Mouse (Mus musculus): ENCODE results near the gene C1qtnf3.

C1qtnf3 gene

GRCm38 (mm10) chr15:10951951-10952759, at the start of gene C1qtnf3:
TSS of gene C1qtnf3 (plus strand) at chr15:10952332.
- no peak for DNase-seq

- DNase-seq: no peak
Observed at GRCm38 (mm10) chr15:10902360-10902759, 49.8 kb upstream of the C1qtnf3 start.

GRCm38 (mm10) chr15:10916611-10917311, 35.4 kb upstream of the C1qtnf3 start:
- DNase-seq: no peak

GRCm38 (mm10) chr15:10917312-10917660, 34.8 kb upstream of the C1qtnf3 start:
- DNase-seq: no peak

GRCm38 (mm10) chr15:10920212-10920611, 31.9 kb upstream of the C1qtnf3 start:
- no peak for DNase-seq

GRCm38 (mm10) chr15:10921064-10921463, 31.1 kb upstream of the C1qtnf3 start:
- DNase-seq: no peak

- DNase-seq: no peak
Observed at GRCm38 (mm10) chr15:10922061-10922460, 30.1 kb upstream of the C1qtnf3 start.

GRCm38 (mm10) chr15:10922570-10922969, 29.6 kb upstream of the C1qtnf3 start:
- DNase-seq: no peak

- no peak for DNase-seq
Observed at GRCm38 (mm10) chr15:10923076-10923995, 28.8 kb upstream of the C1qtnf3 start.

GRCm38 (mm10) chr15:10927325-10927724, 24.8 kb upstream of the C1qtnf3 start:
- no peak for DNase-seq

GRCm38 (mm10) chr15:10928633-10929270, 23.4 kb upstream of the C1qtnf3 start:
- no peak for DNase-seq

- DNase-seq: no peak
Observed at GRCm38 (mm10) chr15:10933930-10934329, 18.2 kb upstream of the C1qtnf3 start.

- DNase-seq: no peak
Observed at GRCm38 (mm10) chr15:10940148-10941108, 11.7 kb upstream of the C1qtnf3 start.

GRCm38 (mm10) chr15:10941901-10942300, 10.2 kb upstream of the C1qtnf3 start:
- DNase-seq: no peak

- DNase-seq: no peak
Observed at GRCm38 (mm10) chr15:10947852-10948251, 4.3 kb upstream of the C1qtnf3 start.

- DNase-seq: no peak
Observed at GRCm38 (mm10) chr15:10952760-10953305, 701 bp downstream of the C1qtnf3 start.

- DNase-seq: no peak
Observed at GRCm38 (mm10) chr15:10953465-10953864, 1.3 kb downstream of the C1qtnf3 start.

GRCm38 (mm10) chr15:10954381-10955016, 2.4 kb downstream of the C1qtnf3 start:
- DNase-seq: no peak

- no peak for DNase-seq
Observed at GRCm38 (mm10) chr15:10955156-10955555, 3.0 kb downstream of the C1qtnf3 start.

GRCm38 (mm10) chr15:10956706-10957105, 4.6 kb downstream of the C1qtnf3 start:
- DNase-seq: no peak

Data from lung, adult 18-20 months (tissue).